ENCODE assay signal across 8 mouse cellular contexts in the genomic region with DNA sequence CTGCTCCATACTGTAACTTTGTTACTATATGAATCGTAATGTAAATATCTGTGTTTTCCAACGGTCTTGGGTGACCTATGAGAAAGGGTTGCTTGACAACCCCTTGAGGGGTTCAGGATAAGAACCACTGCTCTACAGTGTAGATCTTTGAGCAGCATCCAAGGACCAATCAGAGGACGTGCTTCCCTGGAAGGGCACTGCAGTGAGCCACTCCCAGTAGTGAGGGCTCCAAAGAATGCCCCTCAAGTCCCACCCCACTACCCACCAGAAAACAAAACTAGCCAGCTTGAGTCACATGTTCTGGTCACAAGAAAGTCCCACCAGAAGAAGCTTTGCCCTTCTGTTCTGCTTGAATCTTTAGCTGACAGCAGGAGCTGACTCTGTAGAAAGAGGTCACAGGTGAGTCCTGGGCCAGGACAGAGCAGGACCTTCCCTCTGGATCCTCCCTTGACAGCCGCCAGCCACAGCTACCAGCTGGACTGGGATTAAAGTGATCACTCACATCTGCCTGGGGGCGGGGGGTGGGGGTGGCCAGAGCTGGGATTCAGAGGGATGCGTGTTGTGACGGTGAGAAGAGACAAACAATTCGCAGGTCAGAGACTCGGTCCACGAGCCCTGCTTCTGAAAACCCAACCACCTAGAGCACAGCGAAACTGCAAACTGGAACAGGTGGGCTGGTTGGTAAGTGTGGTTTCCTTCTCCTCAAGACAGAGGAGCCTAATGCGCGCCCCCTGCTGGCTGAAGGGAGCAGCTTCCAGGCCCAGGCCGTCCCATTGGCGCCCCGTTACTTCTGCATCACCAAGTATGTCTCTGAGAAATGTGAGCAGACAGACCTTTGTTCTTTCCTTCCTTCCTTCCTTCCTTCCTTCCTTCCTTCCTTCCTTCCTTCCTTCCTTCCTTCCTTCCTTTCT. TPM values are rescaled to one million over a fixed set of nuclear protein-coding genes. Genes with fewer than 3 reads are reported as not detected.
DNase-seq lines count a peak whose midpoint lies in the region; ATAC-seq and TF ChIP-seq lines count a peak whose summit lies in the region.

No protein-coding gene starts in this region.

- TF ChIP-seq POLR2A in lung, adult 2 months (IDR thresholded peaks at IDR 0.05; ENCODE audit: borderline replicate concordance, extremely low read depth, low read depth, low read length) = no peak

- no peak overlapping the region for H3K4me2 ChIP-seq in embryonic facial prominence, embryonic 14.5 days (ENCODE audit: low read depth, low read length)
- H3K4me2 ChIP-seq in heart, embryonic 15.5 days = peak overlapping the region; percentile 27

- H3K27ac ChIP-seq in embryonic facial prominence, embryonic 14.5 days (replicated peaks; ENCODE audit: low read depth, low read length) = no peak overlapping the region
- H3K27ac ChIP-seq in heart, embryonic 15.5 days = no peak overlapping the region

- no peaks in the 10 kb centered on the region for H3K4me1 ChIP-seq in embryonic facial prominence, embryonic 14.5 days (ENCODE audit: control insufficient read depth, insufficient read depth, low read length)
- H3K4me1 ChIP-seq in heart, embryonic 15.5 days (replicated peaks) = peaks cover 3% of the 10 kb centered on the region
- 0 out of 2 replicates have a peak, but pooled peaks cover 3% of the 10 kb centered on the region for H3K4me1 ChIP-seq in lung, adult 2 months (ENCODE audit: control insufficient read depth, insufficient read depth, low read length)

- peak; percentile 93 for DNase-seq in CD4-positive, CD25-positive, alpha-beta regulatory T cell, adult 2 months (ENCODE audit: low read depth, low spot score)
- DNase-seq in adrenal gland, postnatal 4 days (ENCODE audit: low spot score in 2 of 2) = peak; percentile 60 to 77
- DNase-seq in embryonic facial prominence, embryonic 14.5 days (ENCODE audit: low spot score) = peak; percentile 88
- DNase-seq in kidney, postnatal 36 days = peak; percentile 78 to 93
- peak; percentile 80 for DNase-seq in lung, adult 2 months
- DNase-seq in testis, postnatal 14 days (ENCODE audit: low spot score) = peak; percentile 83

- WGBS in embryonic facial prominence, embryonic 14.5 days = 16% methylated on average over 16 of the region's 16 CpGs
- WGBS in heart, embryonic 15.5 days = 16% methylated on average over 16 of the region's 16 CpGs
- 16% methylated on average over 16 of the region's 16 CpGs for WGBS in lung, adult 2 months

- H3K36me3 ChIP-seq in embryonic facial prominence, embryonic 14.5 days (ENCODE audit: control insufficient read depth, insufficient read depth, low read length) = no peaks in the 10 kb centered on the region
- H3K36me3 ChIP-seq in heart, embryonic 15.5 days = no peaks in the 10 kb centered on the region

- peak; percentile 73 for TF ChIP-seq CTCF in lung, adult 2 months (IDR thresholded peaks at IDR 0.05; ENCODE audit: insufficient read depth, low read length)

- peak; percentile 78; the same call in 1 of the 2 replicates for ATAC-seq in embryonic facial prominence, embryonic 14.5 days (ENCODE audit: low read depth)
- 0 out of 2 replicates have a peak, but pooled peaks have one; percentile 35 for ATAC-seq in heart, embryonic 15.5 days (replicated peaks; ENCODE audit: insufficient number of reproducible peaks, insufficient read depth, low FRiP score, low read depth)
- peak; percentile 80 for ATAC-seq in neutrophil, adult 5-6 weeks (ENCODE audit: extremely low read depth, insufficient number of reproducible peaks, low FRiP score, poor library complexity, severe bottlenecking)

- no peaks in the 10 kb centered on the region; the same call in 1 of the 2 replicates for H3K27me3 ChIP-seq in embryonic facial prominence, embryonic 14.5 days (replicated peaks; ENCODE audit: control insufficient read depth, insufficient read depth, low read length)
- peaks cover 33% of the 10 kb centered on the region; the same call in 1 of the 2 replicates for H3K27me3 ChIP-seq in heart, embryonic 15.5 days

- no peak overlapping the region for H3K9ac ChIP-seq in embryonic facial prominence, embryonic 14.5 days (ENCODE audit: low read depth, low read length)
- no peak overlapping the region for H3K9ac ChIP-seq in heart, embryonic 15.5 days

- no peak overlapping the region for H3K4me3 ChIP-seq in embryonic facial prominence, embryonic 14.5 days (ENCODE audit: low read depth, low read length)
- H3K4me3 ChIP-seq in heart, embryonic 15.5 days = no peak overlapping the region
- H3K4me3 ChIP-seq in lung, adult 2 months (replicated peaks; ENCODE audit: extremely low read depth, low read depth, low read length) = no peak overlapping the region

- H3K9me3 ChIP-seq in embryonic facial prominence, embryonic 14.5 days (ENCODE audit: control insufficient read depth, low read length) = no peaks in the 10 kb centered on the region
- H3K9me3 ChIP-seq in heart, embryonic 15.5 days (replicated peaks) = no peaks in the 10 kb centered on the region

RNA-seq across cellular contexts. Expression of gene Kctd17, which starts 6.1 kb away (rescaled TPM):
- 100 to 1,000 TPM; 107 to 113 TPM for total RNA-seq in adrenal gland, postnatal 4 days (2021)
- 46.9 and 54.1 TPM in 2 replicates for polyA plus RNA-seq in embryonic facial prominence, embryonic 14.5 days (2014; fragmentation: Nextera tagmentation; extraction: Ambion mirVana)
- polyA plus RNA-seq in heart, embryonic 15.5 days (2015; fragmentation: Nextera tagmentation; extraction: Ambion mirVana) = 19.1 and 28.5 TPM in 2 replicates
- 114 and 128 TPM in 2 replicates for polyA plus RNA-seq in lung, adult 2 months (2012; rRNA removed)
- not detected in 2 replicates for total RNA-seq in neutrophil, adult 5-6 weeks (2017)

RNA-seq across cellular contexts. Expression of gene Mpst, which starts 16.1 kb away (rescaled TPM):
- total RNA-seq in adrenal gland, postnatal 4 days (2021) = 10 to 100 TPM; 52.8 to 53.8 TPM
- 3.0 and 3.5 TPM in 2 replicates for polyA plus RNA-seq in embryonic facial prominence, embryonic 14.5 days (2014; fragmentation: Nextera tagmentation; extraction: Ambion mirVana)
- 1.3 and 1.5 TPM in 2 replicates for polyA plus RNA-seq in heart, embryonic 15.5 days (2015; fragmentation: Nextera tagmentation; extraction: Ambion mirVana)
- 136 and 145 TPM in 2 replicates for polyA plus RNA-seq in lung, adult 2 months (2012; rRNA removed)
- total RNA-seq in neutrophil, adult 5-6 weeks (2017) = 9.4 and 11.8 TPM in 2 replicates

RNA-seq across cellular contexts. Expression of gene Tst, which starts 16.6 kb away (rescaled TPM):
- 100 to 1,000 TPM; 217 to 242 TPM for total RNA-seq in adrenal gland, postnatal 4 days (2021)
- 35.0 and 39.1 TPM in 2 replicates for polyA plus RNA-seq in embryonic facial prominence, embryonic 14.5 days (2014; fragmentation: Nextera tagmentation; extraction: Ambion mirVana)
- polyA plus RNA-seq in heart, embryonic 15.5 days (2015; fragmentation: Nextera tagmentation; extraction: Ambion mirVana) = 22.6 and 38.7 TPM in 2 replicates
- polyA plus RNA-seq in lung, adult 2 months (2012; rRNA removed) = 122 and 136 TPM in 2 replicates
- 3.1 and 3.4 TPM in 2 replicates for total RNA-seq in neutrophil, adult 5-6 weeks (2017)

RNA-seq across cellular contexts. Expression of gene Tex33, which starts 26.6 kb away (rescaled TPM):
- not detected for total RNA-seq in adrenal gland, postnatal 4 days (2021)
- polyA plus RNA-seq in embryonic facial prominence, embryonic 14.5 days (2014; fragmentation: Nextera tagmentation; extraction: Ambion mirVana) = not detected in 2 replicates
- polyA plus RNA-seq in heart, embryonic 15.5 days (2015; fragmentation: Nextera tagmentation; extraction: Ambion mirVana) = not detected in 2 replicates
- not detected in 2 replicates for polyA plus RNA-seq in lung, adult 2 months (2012; rRNA removed)
- total RNA-seq in neutrophil, adult 5-6 weeks (2017) = not detected in 2 replicates

RNA-seq across cellular contexts. Expression of gene Tmprss6, which starts 46.1 kb away (rescaled TPM):
- total RNA-seq in adrenal gland, postnatal 4 days (2021) = 10 to 100 TPM in 1 of 2 experiments, 1 to 10 TPM in 1; 1.8 to 22.4 TPM
- 1.1 and 1.5 TPM in 2 replicates for polyA plus RNA-seq in embryonic facial prominence, embryonic 14.5 days (2014; fragmentation: Nextera tagmentation; extraction: Ambion mirVana)
- 0.21 and 0.60 TPM in 2 replicates for polyA plus RNA-seq in heart, embryonic 15.5 days (2015; fragmentation: Nextera tagmentation; extraction: Ambion mirVana)
- 0.33 and 1.2 TPM in 2 replicates for polyA plus RNA-seq in lung, adult 2 months (2012; rRNA removed)
- total RNA-seq in neutrophil, adult 5-6 weeks (2017) = not detected in 2 replicates

Comparison
In these comparisons a context has a peak if more than half of its experiments do, and no peak if none do; other contexts are left out.
1. RNA of gene Mpst, which starts 16.1 kb away (polyA plus RNA-seq): 136 to 145 TPM in lung, adult 2 months; 3.0 to 3.5 TPM in embryonic facial prominence, embryonic 14.5 days and 1.3 to 1.5 TPM in heart, embryonic 15.5 days; every median in the first group is over 10 times any median in the second.
2. Peak in every context shown above with its lines, with median percentiles within 50 percentile points of each other: DNase-seq and ATAC-seq.